Mouse (Mus musculus) heart, postnatal 0 days (tissue): ENCODE data around the gene Krt15. TPM values are rescaled to one million over a fixed set of nuclear protein-coding genes. Genes with fewer than 3 reads are reported as not detected.

Experiments
- ATAC-seq: fragments of 200-750 bp; cut with Nextera tagmentation; 2 replicates; pipeline ENCODE4 v1.8.0; 2017; ENCODE audit warnings: low read depth, moderate number of reproducible peaks, moderate library complexity; ENCODE audit not compliant: insufficient read depth
- DNase-seq: peaks from one replicate; pipeline ENCODE4 v3.0.0-alpha.2; 2016; ENCODE audit warnings: low spot score
- H3K27ac ChIP-seq: fragments of 300-500 bp; sonication (generic); 2 replicates; pipeline ENCODE4 v1.5.1; 2014; ENCODE audit warnings: low read depth, mild to moderate bottlenecking
- H3K27me3 ChIP-seq: fragments of 300-500 bp; sonication (generic); 2 replicates; pipeline ENCODE4 v1.6.1; 2014; ENCODE audit warnings: low read length, mixed read lengths; ENCODE audit not compliant: control insufficient read depth, insufficient read depth
- H3K36me3 ChIP-seq: fragments of 300-500 bp; sonication (generic); replicated peaks from 2 replicates; pipeline ENCODE4 v1.6.1; 2014; ENCODE audit warnings: low read length, mixed read lengths; ENCODE audit not compliant: control insufficient read depth, insufficient read depth
- H3K4me1 ChIP-seq: fragments of 300-500 bp; sonication (generic); 2 replicates; pipeline ENCODE4 v1.6.1; 2014; ENCODE audit warnings: antibody characterized with exemption; ENCODE audit not compliant: control insufficient read depth, insufficient read depth
- H3K4me2 ChIP-seq: fragments of 300-500 bp; sonication (generic); 2 replicates; pipeline ENCODE4 v1.6.1; 2014; ENCODE audit warnings: low read depth, mild to moderate bottlenecking, low read length, moderate library complexity
- H3K4me3 ChIP-seq: fragments of 300-500 bp; sonication (generic); 2 replicates; pipeline ENCODE4 v1.5.1; 2014; ENCODE audit warnings: low read depth, low read length
- H3K9ac ChIP-seq: fragments of 300-500 bp; sonication (generic); replicated peaks from 2 replicates; pipeline ENCODE4 v1.6.1; 2014; ENCODE audit warnings: low read depth, low read length, mixed read lengths
- H3K9me3 ChIP-seq: fragments of 300-500 bp; sonication (generic); replicated peaks from 2 replicates; pipeline ENCODE4 v1.6.1; 2016; ENCODE audit warnings: low read length; ENCODE audit not compliant: control insufficient read depth
- CTCF ChIP-seq: IDR thresholded peaks from 2 replicates; pipeline ENCODE4 v1.5.1; 2016; ENCODE audit warnings: antibody characterized with exemption, control low read depth, low read depth
- EP300 ChIP-seq: IDR thresholded peaks from 2 replicates; pipeline ENCODE4 v1.6.1; 2016; ENCODE audit warnings: antibody characterized with exemption, low read depth
- whole genome bisulfite sequencing: fragments of 180-500 bp; shearing (Covaris S2); extraction: QIAGEN DNeasy Blood & Tissue Kit; methylation state at CpG from one replicate; pipeline ENCODE4 v1.1.7; 2014; 5-methylcytosine and 5-hydroxymethylcytosine counted together
- polyA plus RNA-seq: library from polyadenylated mRNA; unstranded; fragments of >200 nt; fragmentation: Nextera tagmentation; extraction: Ambion mirVana; gene quantifications from 2 replicates; pipeline ENCODE4 v1.2.1, GENCODE M21; 2015
- total RNA-seq: library from RNA; depleted of rRNA; stranded (reverse); fragments of >200 nt; gene quantifications from 2 replicates; pipeline ENCODE4 v1.2.3, GENCODE M21; 2014; ENCODE audit warnings: low replicate concordance; rRNA removed

The Krt15 gene
- total RNA-seq (0.12 and 8.1 TPM in 2 replicates), polyA plus RNA-seq (0.40 and 2.8 TPM in 2 replicates)

GRCm38 (mm10) chr11:100135731-100136130 lies at the start of gene Krt15:
Gene Krt15 (minus strand): TSS chr11:100135928.
- no peak for ATAC-seq
- 50% methylated on average over 7 of the region's 7 CpGs for WGBS
- no peak for DNase-seq
- Histone ChIP-seq H3K9ac (no peak within 1 kb of the TSS), H3K27me3 (0 out of 2 replicates have a peak, but pooled peaks cover 21% of the 10 kb centered on the region), H3K4me2 (no peak within 1 kb of the TSS), H3K4me1 (no peaks in the 10 kb centered on the region), H3K4me3 (no peak within 1 kb of the TSS), H3K36me3 (no peaks in the 10 kb centered on the region), H3K27ac (no peak within 1 kb of the TSS), H3K9me3 (no peaks in the 10 kb centered on the region)
- TF ChIP-seq CTCF (no peak), EP300 (no peak)

DNA sequence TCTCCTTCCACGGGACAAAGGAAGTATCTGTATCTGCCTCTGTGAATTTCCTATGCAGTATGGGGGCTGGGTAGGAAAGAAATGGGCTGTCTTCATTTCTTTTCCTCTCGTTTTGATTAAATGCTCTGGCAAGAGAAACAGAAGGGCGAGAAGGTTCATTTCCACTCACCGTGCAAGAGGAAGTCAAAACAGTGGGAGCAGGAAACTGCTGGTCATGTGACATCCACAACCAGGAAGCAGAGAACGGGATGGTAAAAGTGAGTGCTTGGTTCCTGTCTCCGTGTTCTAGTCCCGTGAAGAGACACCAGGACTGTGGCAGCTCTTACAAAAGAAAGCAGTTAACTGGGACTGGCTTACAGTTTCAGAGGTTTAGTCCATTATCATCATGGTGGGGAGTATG lies 46.0 kb upstream of the Krt15 start:
- Histone ChIP-seq H3K4me3 (no peak overlapping the region), H3K4me1 (no peaks in the 10 kb centered on the region), H3K4me2 (no peak overlapping the region), H3K9ac (no peak overlapping the region), H3K36me3 (no peaks in the 10 kb centered on the region), H3K27me3 (no peaks in the 10 kb centered on the region), H3K27ac (no peak overlapping the region), H3K9me3 (no peaks in the 10 kb centered on the region)
- DNase-seq (no peak), ATAC-seq (no peak)
- WGBS, result 63% methylated on average over 7 of the region's 7 CpGs
- TF ChIP-seq EP300, result no peak
- TF ChIP-seq CTCF, result no peak

DNA sequence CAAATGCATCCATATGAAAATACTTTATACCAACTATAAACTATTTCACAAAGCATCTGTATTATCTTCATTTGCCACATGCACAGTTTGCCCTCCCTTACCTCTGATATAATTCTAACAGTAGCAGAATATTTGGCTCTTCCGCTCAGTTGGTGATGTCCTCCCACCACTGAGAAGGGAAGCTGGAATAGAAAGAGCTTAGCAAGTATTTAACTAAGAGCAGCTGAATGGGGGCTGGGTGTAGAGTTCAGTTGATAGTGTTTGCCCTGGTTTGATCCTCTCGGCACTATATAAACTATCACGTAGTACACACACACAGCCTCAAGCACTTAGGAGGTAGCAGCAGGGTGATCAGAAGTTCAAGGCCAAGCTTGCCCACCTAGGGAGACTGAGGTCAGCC lies 43.5 kb upstream of the Krt15 start:
- 63% methylated on average over 3 of the region's 3 CpGs for WGBS

DNA sequence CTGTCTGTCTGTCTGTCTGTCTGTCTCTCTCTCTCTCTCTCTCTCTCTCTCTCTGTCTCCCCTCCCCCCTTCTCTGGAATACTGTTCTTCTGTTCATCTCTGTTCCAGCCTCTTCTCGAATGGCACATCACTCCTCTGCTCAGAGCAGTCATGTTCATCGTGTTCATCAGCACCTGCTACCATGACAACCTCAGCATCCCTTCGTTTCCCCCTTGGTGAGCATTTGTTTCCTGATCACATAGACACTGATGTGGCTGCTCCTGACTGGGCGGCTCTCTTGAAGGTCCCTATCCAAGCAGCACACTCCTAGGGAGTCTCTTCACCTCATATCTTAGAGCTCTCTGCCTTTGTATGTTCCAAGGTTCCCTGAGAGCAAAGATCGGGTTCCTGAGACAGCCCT lies 42.6 kb upstream of the Krt15 start:
- WGBS, result 69% methylated on average over 5 of the region's 5 CpGs
- Histone ChIP-seq H3K4me3 (no peak overlapping the region), H3K27me3 (no peaks in the 10 kb centered on the region), H3K9me3 (no peaks in the 10 kb centered on the region), H3K9ac (no peak overlapping the region), H3K27ac (no peak overlapping the region), H3K36me3 (no peaks in the 10 kb centered on the region), H3K4me1 (no peaks in the 10 kb centered on the region), H3K4me2 (no peak overlapping the region)
- no peak for TF ChIP-seq CTCF
- TF ChIP-seq EP300, result no peak
- ATAC-seq (no peak), DNase-seq (no peak)

More for the DNA sequence above, 43.5 kb upstream of the Krt15 start:
- Histone ChIP-seq H3K27me3 (no peaks in the 10 kb centered on the region), H3K9ac (no peak overlapping the region), H3K9me3 (no peaks in the 10 kb centered on the region), H3K27ac (no peak overlapping the region), H3K36me3 (no peaks in the 10 kb centered on the region), H3K4me1 (no peaks in the 10 kb centered on the region), H3K4me2 (no peak overlapping the region), H3K4me3 (no peak overlapping the region)
- no peak for DNase-seq
- TF ChIP-seq CTCF (no peak), EP300 (no peak)
- ATAC-seq, result no peak

DNA sequence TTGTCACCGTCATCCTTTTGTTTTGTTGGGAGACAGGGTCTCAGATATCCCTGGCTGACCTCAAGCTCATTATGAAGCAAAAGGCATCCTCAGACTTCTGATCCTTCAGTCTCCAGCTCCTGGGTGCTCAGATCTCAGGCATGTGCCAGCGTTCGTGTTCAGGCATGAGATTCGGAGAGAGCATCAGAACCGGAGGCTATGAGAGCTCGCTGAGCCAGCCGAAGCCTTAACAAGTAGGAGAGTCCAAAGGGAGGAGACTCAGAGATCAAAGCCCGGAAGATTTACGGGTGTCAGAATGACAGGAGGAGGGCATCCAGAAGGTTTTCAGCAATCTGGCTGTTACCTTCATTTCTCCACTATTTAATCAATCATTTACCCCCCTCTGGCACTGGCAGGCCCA lies 41.1 kb upstream of the Krt15 start:
- no peak overlapping the region for H3K4me3 ChIP-seq
- H3K4me1 ChIP-seq, result no peaks in the 10 kb centered on the region
- no peak overlapping the region for H3K4me2 ChIP-seq
- ATAC-seq (no peak), DNase-seq (no peak)
- WGBS, result 69% methylated on average over 9 of the region's 9 CpGs
- no peaks in the 10 kb centered on the region for H3K27me3 ChIP-seq
- TF ChIP-seq EP300, result no peak
- no peak for TF ChIP-seq CTCF
- H3K9ac ChIP-seq, result no peak overlapping the region
- H3K9me3 ChIP-seq, result no peaks in the 10 kb centered on the region
- H3K36me3 ChIP-seq, result no peaks in the 10 kb centered on the region
- no peak overlapping the region for H3K27ac ChIP-seq

DNA sequence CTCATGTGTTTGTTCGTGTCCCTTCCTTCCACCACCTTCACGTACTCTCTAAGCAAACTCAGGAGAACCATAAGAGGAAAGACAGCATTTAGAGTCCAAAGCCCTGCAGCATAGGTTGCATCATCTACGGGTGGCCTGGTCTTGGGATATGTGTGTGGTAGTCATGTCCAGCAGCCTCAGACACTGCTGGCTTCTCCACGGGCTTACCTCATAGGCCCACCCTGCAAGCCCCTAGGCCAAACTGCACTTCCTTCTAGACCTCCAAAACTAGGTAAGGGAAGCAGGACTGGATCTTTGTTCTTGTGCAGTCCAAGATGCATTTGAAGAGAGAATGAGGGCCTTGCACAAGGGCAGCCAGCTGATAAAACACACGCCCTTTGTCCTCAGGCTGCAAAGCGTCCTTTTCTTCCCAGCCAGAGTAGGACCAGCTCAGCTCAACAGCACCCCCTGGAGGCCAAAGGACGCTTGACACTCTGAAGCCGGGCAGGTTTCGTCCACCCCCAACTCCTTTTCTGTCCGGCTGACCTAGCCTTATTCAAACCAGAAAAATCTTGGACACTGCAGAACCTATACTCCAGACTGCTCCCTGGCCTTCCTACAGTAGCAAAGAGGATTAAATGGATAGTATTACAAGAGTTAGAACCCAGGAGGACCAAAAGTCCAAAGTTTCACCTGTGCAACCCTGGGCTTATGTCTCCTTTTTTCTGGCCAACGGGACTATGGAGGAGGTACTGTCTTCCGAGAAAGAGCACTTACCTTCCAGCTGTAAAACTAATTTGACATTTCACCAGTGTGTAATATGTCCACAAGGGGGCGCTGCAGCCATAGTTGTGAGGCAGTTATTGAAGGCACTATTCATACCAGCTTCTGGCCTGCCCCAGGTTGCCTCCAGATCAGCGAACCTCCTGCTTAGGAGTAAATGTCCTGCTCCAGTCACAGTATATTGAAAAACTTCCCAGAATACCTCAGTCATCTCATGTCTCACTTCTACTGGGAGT lies 33.3 kb upstream of the Krt15 start:
- Histone ChIP-seq H3K4me3 (no peak overlapping the region), H3K36me3 (no peaks in the 10 kb centered on the region), H3K4me2 (peak overlapping the region; percentile 27; the same call in 1 of the 2 replicates), H3K27me3 (no peaks in the 10 kb centered on the region), H3K4me1 (no peaks in the 10 kb centered on the region), H3K9me3 (no peaks in the 10 kb centered on the region), H3K27ac (peak overlapping the region; percentile 57; the same call in 1 of the 2 replicates), H3K9ac (no peak overlapping the region)
- no peak for TF ChIP-seq EP300
- peak; percentile 91 for TF ChIP-seq CTCF
- DNase-seq (peak; percentile 30), ATAC-seq (peak; percentile 71)
- 27% methylated on average over 14 of the region's 14 CpGs for WGBS
